Mouse (Mus musculus): ENCODE data around the gene Foxe3. TPM values are rescaled to one million over a fixed set of nuclear protein-coding genes. Genes with fewer than 3 reads are reported as not detected.

Foxe3 gene
- polyA plus RNA-seq, 1 experiment from 2014 or later, result not detected

GRCm38 (mm10) chr4:114947395-114947794 lies 21.6 kb upstream of the Foxe3 start:
- H3K9ac ChIP-seq (replicated peaks; ENCODE audit: low read length), result no peak overlapping the region
- peak; percentile 90 for ATAC-seq (ENCODE audit: low FRiP score, low TSS enrichment)
- 24% methylated on average over 6 of the region's 6 CpGs for whole genome bisulfite sequencing
- H3K36me3 ChIP-seq (ENCODE audit: insufficient read depth, low read length), result no peaks in the 10 kb centered on the region
- H3K27ac ChIP-seq (ENCODE audit: low read length), result no peak overlapping the region
- no peaks in the 10 kb centered on the region for H3K9me3 ChIP-seq (ENCODE audit: low read length)
- peaks cover 4% of the 10 kb centered on the region; the same call in 1 of the 2 replicates for H3K4me1 ChIP-seq (ENCODE audit: insufficient read depth, low read length)
- H3K27me3 ChIP-seq (ENCODE audit: insufficient read depth, low read length), result peaks cover 18% of the 10 kb centered on the region
- H3K4me2 ChIP-seq (replicated peaks; ENCODE audit: low read depth, low read length), result no peak overlapping the region
- no peak overlapping the region for H3K4me3 ChIP-seq (ENCODE audit: low read length)

DNA sequence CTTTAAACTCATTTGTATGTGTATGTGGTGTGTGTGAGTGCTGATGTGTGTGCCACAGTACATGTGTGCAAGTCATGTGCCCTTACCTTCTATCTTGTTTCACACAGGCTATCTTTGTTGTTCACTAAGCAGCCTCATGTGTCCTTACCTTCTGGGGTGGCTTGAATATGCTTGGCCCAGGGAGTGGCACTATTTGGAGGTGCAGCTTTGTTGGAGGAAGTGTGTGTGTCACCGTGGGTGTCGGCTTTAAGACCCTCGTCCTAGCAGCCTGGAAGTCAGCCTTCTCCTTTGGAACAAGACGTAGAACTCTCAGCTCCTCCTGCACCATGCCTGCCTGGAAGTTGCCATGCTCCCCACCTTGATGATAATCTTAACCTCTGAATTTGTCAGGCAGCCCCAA lies 20.6 kb upstream of the Foxe3 start:
- Histone ChIP-seq H3K27ac (ENCODE audit: low read length) (no peak overlapping the region), H3K36me3 (ENCODE audit: insufficient read depth, low read length) (no peaks in the 10 kb centered on the region), H3K9me3 (ENCODE audit: low read length) (no peaks in the 10 kb centered on the region), H3K27me3 (ENCODE audit: insufficient read depth, low read length) (peaks cover 18% of the 10 kb centered on the region), H3K4me3 (ENCODE audit: low read length) (no peak overlapping the region), H3K4me2 (replicated peaks; ENCODE audit: low read depth, low read length) (no peak overlapping the region), H3K9ac (replicated peaks; ENCODE audit: low read length) (no peak overlapping the region), H3K4me1 (ENCODE audit: insufficient read depth, low read length) (peaks cover 11% of the 10 kb centered on the region; the same call in 1 of the 2 replicates)
- WGBS, result 82% methylated on average over 4 of the region's 4 CpGs
- ATAC-seq (ENCODE audit: low FRiP score, low TSS enrichment), result no peak

- ATAC-seq (ENCODE audit: low FRiP score, low TSS enrichment), result no peak
- peaks cover 18% of the 10 kb centered on the region for H3K27me3 ChIP-seq (ENCODE audit: insufficient read depth, low read length)
- no peak overlapping the region for H3K4me3 ChIP-seq (ENCODE audit: low read length)
- H3K9me3 ChIP-seq (ENCODE audit: low read length), result no peaks in the 10 kb centered on the region
- H3K9ac ChIP-seq (replicated peaks; ENCODE audit: low read length), result no peak overlapping the region
- H3K27ac ChIP-seq (ENCODE audit: low read length), result no peak overlapping the region
- no peaks in the 10 kb centered on the region for H3K36me3 ChIP-seq (ENCODE audit: insufficient read depth, low read length)
- no peak overlapping the region for H3K4me2 ChIP-seq (replicated peaks; ENCODE audit: low read depth, low read length)
- WGBS, result 48% methylated on average over 5 of the region's 5 CpGs
- peaks cover 11% of the 10 kb centered on the region; the same call in 1 of the 2 replicates for H3K4me1 ChIP-seq (ENCODE audit: insufficient read depth, low read length)
Observed at GRCm38 (mm10) chr4:114945021-114945420, 19.2 kb upstream of the Foxe3 start.

- H3K9ac ChIP-seq (replicated peaks; ENCODE audit: low read length), result no peak overlapping the region
- WGBS, result 24% methylated on average over 8 of the region's 8 CpGs
- no peak overlapping the region for H3K4me2 ChIP-seq (replicated peaks; ENCODE audit: low read depth, low read length)
- no peak overlapping the region for H3K4me3 ChIP-seq (ENCODE audit: low read length)
- H3K36me3 ChIP-seq (ENCODE audit: insufficient read depth, low read length), result no peaks in the 10 kb centered on the region
- peaks cover 9% of the 10 kb centered on the region for H3K27me3 ChIP-seq (ENCODE audit: insufficient read depth, low read length)
- H3K9me3 ChIP-seq (ENCODE audit: low read length), result no peaks in the 10 kb centered on the region
- H3K27ac ChIP-seq (ENCODE audit: low read length), result no peak overlapping the region
- H3K4me1 ChIP-seq (ENCODE audit: insufficient read depth, low read length), result peaks cover 11% of the 10 kb centered on the region; the same call in 1 of the 2 replicates
- ATAC-seq (ENCODE audit: low FRiP score, low TSS enrichment), result no peak
Observed at GRCm38 (mm10) chr4:114942583-114942982, 16.8 kb upstream of the Foxe3 start.

DNA sequence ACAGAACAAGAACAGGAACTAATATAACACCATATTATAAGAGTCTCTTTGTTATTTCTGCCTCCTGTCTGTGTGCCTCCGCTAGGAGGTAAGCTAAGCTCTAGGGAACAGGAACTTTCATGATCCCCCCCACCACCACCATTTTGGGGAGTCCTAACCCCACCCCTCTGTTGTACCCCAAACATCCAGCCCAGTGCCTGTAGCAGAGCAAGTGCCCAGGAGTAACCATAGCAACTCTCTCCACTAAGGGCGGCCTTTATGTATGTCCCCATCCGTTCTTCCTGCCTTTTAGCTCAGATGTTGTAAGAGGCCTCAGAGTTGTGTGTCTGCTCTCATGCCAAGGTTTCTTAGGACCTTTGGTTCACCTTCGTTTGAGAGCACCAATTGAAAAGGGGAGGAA lies 16.3 kb upstream of the Foxe3 start:
- Histone ChIP-seq H3K9me3 (ENCODE audit: low read length) (no peaks in the 10 kb centered on the region), H3K36me3 (ENCODE audit: insufficient read depth, low read length) (no peaks in the 10 kb centered on the region), H3K4me3 (ENCODE audit: low read length) (no peak overlapping the region), H3K27me3 (ENCODE audit: insufficient read depth, low read length) (peaks cover 9% of the 10 kb centered on the region), H3K9ac (replicated peaks; ENCODE audit: low read length) (no peak overlapping the region), H3K4me1 (ENCODE audit: insufficient read depth, low read length) (peaks cover 11% of the 10 kb centered on the region; the same call in 1 of the 2 replicates), H3K4me2 (replicated peaks; ENCODE audit: low read depth, low read length) (no peak overlapping the region), H3K27ac (ENCODE audit: low read length) (no peak overlapping the region)
- 49% methylated on average over 4 of the region's 4 CpGs for WGBS
- ATAC-seq (ENCODE audit: low FRiP score, low TSS enrichment), result no peak

DNA sequence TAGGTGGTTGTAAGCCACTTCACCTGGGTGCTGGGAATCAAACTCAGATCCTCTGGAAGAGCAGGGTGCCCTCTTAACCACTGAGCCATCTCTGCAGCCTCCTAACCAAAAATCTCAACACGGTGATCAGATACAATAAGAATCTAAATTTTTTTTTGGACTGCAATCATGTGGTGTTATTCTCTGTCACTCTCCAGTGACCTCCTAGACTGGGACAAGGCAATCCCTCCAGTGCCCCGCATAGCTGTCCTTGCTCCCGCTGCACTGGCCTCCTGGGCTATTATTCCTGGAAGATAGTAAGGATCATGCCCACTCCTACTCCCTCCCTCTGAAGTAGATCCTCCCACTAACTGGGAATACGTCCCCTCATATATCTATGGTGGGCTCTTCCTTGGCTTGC lies 15.5 kb upstream of the Foxe3 start:
- no peak for ATAC-seq (ENCODE audit: low FRiP score, low TSS enrichment)
- Histone ChIP-seq H3K4me3 (ENCODE audit: low read length) (no peak overlapping the region), H3K4me2 (replicated peaks; ENCODE audit: low read depth, low read length) (no peak overlapping the region), H3K4me1 (ENCODE audit: insufficient read depth, low read length) (peaks cover 11% of the 10 kb centered on the region; the same call in 1 of the 2 replicates), H3K27me3 (ENCODE audit: insufficient read depth, low read length) (peaks cover 8% of the 10 kb centered on the region), H3K36me3 (ENCODE audit: insufficient read depth, low read length) (no peaks in the 10 kb centered on the region), H3K27ac (ENCODE audit: low read length) (no peak overlapping the region), H3K9ac (replicated peaks; ENCODE audit: low read length) (no peak overlapping the region), H3K9me3 (ENCODE audit: low read length) (no peaks in the 10 kb centered on the region)
- WGBS, result 65% methylated on average over 4 of the region's 4 CpGs

DNA sequence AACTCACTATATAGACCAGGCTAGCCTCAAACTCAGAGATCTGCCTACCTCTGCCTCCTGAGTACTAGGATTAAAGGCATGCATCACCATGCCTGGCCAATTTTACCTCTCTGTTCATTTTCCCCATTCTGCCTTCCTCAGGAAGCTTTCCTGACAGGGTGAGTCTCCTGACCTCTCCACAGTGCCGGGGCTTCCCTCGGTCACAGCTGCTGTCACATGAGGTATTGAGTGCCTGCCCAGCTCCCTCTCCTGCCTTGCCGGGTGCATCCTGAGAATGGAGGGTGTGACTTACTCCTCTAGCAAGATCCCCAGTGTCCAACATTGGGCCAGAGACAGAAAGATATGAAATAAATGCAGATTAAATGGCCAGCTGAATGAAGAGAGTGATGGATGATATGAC lies 12.4 kb upstream of the Foxe3 start:
- WGBS, result 38% methylated on average over 3 of the region's 3 CpGs
- H3K36me3 ChIP-seq (ENCODE audit: insufficient read depth, low read length), result no peaks in the 10 kb centered on the region
- H3K4me3 ChIP-seq (ENCODE audit: low read length), result no peak overlapping the region
- peaks cover 11% of the 10 kb centered on the region; the same call in 1 of the 2 replicates for H3K4me1 ChIP-seq (ENCODE audit: insufficient read depth, low read length)
- H3K27ac ChIP-seq (ENCODE audit: low read length), result no peak overlapping the region
- no peak overlapping the region for H3K9ac ChIP-seq (replicated peaks; ENCODE audit: low read length)
- H3K27me3 ChIP-seq (ENCODE audit: insufficient read depth, low read length), result 0 out of 2 replicates have a peak, but pooled peaks cover 3% of the 10 kb centered on the region
- no peak overlapping the region for H3K4me2 ChIP-seq (replicated peaks; ENCODE audit: low read depth, low read length)
- no peak for ATAC-seq (ENCODE audit: low FRiP score, low TSS enrichment)
- no peaks in the 10 kb centered on the region for H3K9me3 ChIP-seq (ENCODE audit: low read length)

DNA sequence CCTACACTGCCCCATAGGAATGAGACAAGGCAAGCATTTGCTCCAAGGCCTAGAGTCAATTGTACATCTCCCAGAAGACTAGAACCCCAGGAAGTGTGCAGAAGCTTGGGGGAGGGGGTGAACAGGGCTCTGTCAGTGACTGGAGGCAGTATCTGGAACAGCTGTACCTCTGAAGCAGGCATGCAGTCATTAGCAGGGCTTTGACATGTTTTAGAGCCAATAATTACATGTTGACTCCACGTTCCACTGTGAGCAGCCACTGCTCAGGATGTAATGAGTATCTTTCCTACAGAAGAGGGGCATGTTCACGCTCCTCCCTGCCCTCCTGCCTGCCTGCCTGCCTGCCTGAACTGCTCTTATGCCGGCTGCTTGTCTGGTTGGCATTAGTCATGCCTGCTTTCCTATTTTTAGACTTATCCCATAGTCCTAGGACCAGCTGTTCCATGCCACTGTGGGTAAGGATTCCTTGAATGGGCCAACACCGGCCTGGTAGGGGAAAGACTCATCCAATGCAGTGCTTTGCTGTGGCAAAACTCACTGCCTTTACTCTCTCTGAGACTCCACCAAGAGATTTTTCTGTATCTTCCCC lies 11.7 kb upstream of the Foxe3 start:
- Histone ChIP-seq H3K27ac (ENCODE audit: low read length) (no peak overlapping the region), H3K27me3 (ENCODE audit: insufficient read depth, low read length) (0 out of 2 replicates have a peak, but pooled peaks cover 3% of the 10 kb centered on the region), H3K9ac (replicated peaks; ENCODE audit: low read length) (no peak overlapping the region), H3K4me3 (ENCODE audit: low read length) (no peak overlapping the region), H3K9me3 (ENCODE audit: low read length) (no peaks in the 10 kb centered on the region), H3K4me2 (replicated peaks; ENCODE audit: low read depth, low read length) (no peak overlapping the region), H3K4me1 (ENCODE audit: insufficient read depth, low read length) (peaks cover 9% of the 10 kb centered on the region; the same call in 1 of the 2 replicates), H3K36me3 (ENCODE audit: insufficient read depth, low read length) (no peaks in the 10 kb centered on the region)
- no peak for ATAC-seq (ENCODE audit: low FRiP score, low TSS enrichment)
- WGBS, result 77% methylated on average over 4 of the region's 4 CpGs

- Histone ChIP-seq H3K36me3 (ENCODE audit: insufficient read depth, low read length) (no peaks in the 10 kb centered on the region), H3K4me3 (ENCODE audit: low read length) (no peak overlapping the region), H3K9ac (replicated peaks; ENCODE audit: low read length) (no peak overlapping the region), H3K9me3 (ENCODE audit: low read length) (no peaks in the 10 kb centered on the region), H3K4me1 (ENCODE audit: insufficient read depth, low read length) (no peaks in the 10 kb centered on the region), H3K27ac (ENCODE audit: low read length) (no peak overlapping the region), H3K4me2 (replicated peaks; ENCODE audit: low read depth, low read length) (no peak overlapping the region), H3K27me3 (ENCODE audit: insufficient read depth, low read length) (peaks cover 8% of the 10 kb centered on the region; the same call in 1 of the 2 replicates)
- 85% methylated on average over 6 of the region's 6 CpGs for WGBS
- no peak for ATAC-seq (ENCODE audit: low FRiP score, low TSS enrichment)
Observed at GRCm38 (mm10) chr4:114934188-114934587, 8.4 kb upstream of the Foxe3 start.

- WGBS, result 90% methylated on average over 4 of the region's 4 CpGs
Observed at GRCm38 (mm10) chr4:114932747-114933146, 6.9 kb upstream of the Foxe3 start.

More at GRCm38 (mm10) chr4:114932747-114933146, 6.9 kb upstream of the Foxe3 start:
- H3K27me3 ChIP-seq (ENCODE audit: insufficient read depth, low read length), result peaks cover 20% of the 10 kb centered on the region
- no peaks in the 10 kb centered on the region for H3K9me3 ChIP-seq (ENCODE audit: low read length)
- H3K27ac ChIP-seq (ENCODE audit: low read length), result no peak overlapping the region
- H3K4me1 ChIP-seq (ENCODE audit: insufficient read depth, low read length), result no peaks in the 10 kb centered on the region
- no peaks in the 10 kb centered on the region for H3K36me3 ChIP-seq (ENCODE audit: insufficient read depth, low read length)
- H3K4me2 ChIP-seq (replicated peaks; ENCODE audit: low read depth, low read length), result no peak overlapping the region
- H3K9ac ChIP-seq (replicated peaks; ENCODE audit: low read length), result no peak overlapping the region
- ATAC-seq (ENCODE audit: low FRiP score, low TSS enrichment), result no peak
- no peak overlapping the region for H3K4me3 ChIP-seq (ENCODE audit: low read length)
